Mouse (Mus musculus) limb, embryonic 13.5 days (tissue): ENCODE data around the gene Pip4p1. TPM values are rescaled to one million over a fixed set of nuclear protein-coding genes. Genes with fewer than 3 reads are reported as not detected.
"Not testable (repeated sequence)": the region's sequence is repeated elsewhere in the genome, so short reads cannot be mapped to it uniquely, and the experiment has no call there.

Source experiments
- ATAC-seq: fragments of 200-750 bp; cut with Nextera tagmentation; 2 replicates; pipeline ENCODE4 v1.8.0; 2017; ENCODE audit warnings: low read depth, moderate number of reproducible peaks, moderate TSS enrichment; ENCODE audit not compliant: low FRiP score
- H3K27ac ChIP-seq: fragments of 300-500 bp; sonication (generic); 2 replicates; pipeline ENCODE4 v1.5.1; 2015; ENCODE audit warnings: inconsistent platforms, mild to moderate bottlenecking, moderate library complexity
- H3K27me3 ChIP-seq: fragments of 300-500 bp; sonication (generic); 2 replicates; pipeline ENCODE4 v1.6.1; 2015; ENCODE audit warnings: mild to moderate bottlenecking, inconsistent platforms
- H3K36me3 ChIP-seq: fragments of 300-500 bp; sonication (generic); 2 replicates; pipeline ENCODE4 v1.6.1; 2015; ENCODE audit warnings: inconsistent platforms, mild to moderate bottlenecking, moderate library complexity
- H3K4me1 ChIP-seq: fragments of 300-500 bp; sonication (generic); 2 replicates; pipeline ENCODE4 v1.6.1; 2015; ENCODE audit warnings: inconsistent platforms
- H3K4me2 ChIP-seq: fragments of 300-500 bp; sonication (generic); replicated peaks from 2 replicates; pipeline ENCODE4 v1.6.1; 2015; ENCODE audit warnings: inconsistent platforms, mild to moderate bottlenecking, moderate library complexity
- H3K4me3 ChIP-seq: fragments of 300-500 bp; sonication (generic); 2 replicates; pipeline ENCODE4 v1.5.1; 2015; ENCODE audit warnings: moderate library complexity, mild to moderate bottlenecking, inconsistent platforms
- H3K9ac ChIP-seq: fragments of 300-500 bp; sonication (generic); 2 replicates; pipeline ENCODE4 v1.6.1; 2015; ENCODE audit warnings: mild to moderate bottlenecking, inconsistent platforms
- H3K9me3 ChIP-seq: fragments of 300-500 bp; sonication (generic); 2 replicates; pipeline ENCODE4 v1.6.1; 2016; ENCODE audit warnings: inconsistent platforms
- WGBS: fragments of 180-500 bp; shearing (Covaris S2); methylation state at CpG from one replicate; pipeline ENCODE4 v1.1.7; 2015; 5-methylcytosine and 5-hydroxymethylcytosine counted together
- polyA plus RNA-seq: library from polyadenylated mRNA; unstranded; fragments of >200 nt; fragmentation: Nextera tagmentation; extraction: Ambion mirVana; gene quantifications from 2 replicates; pipeline ENCODE4 v1.2.1, GENCODE M21; 2015

Gene Pip4p1
- polyA plus RNA-seq, 1 experiment from 2014 or later = 46.8 TPM

GRCm38 (mm10) chr14:50903973-50904827 is 26.5 kb downstream of the Pip4p1 start:
- Histone ChIP-seq H3K36me3 (no peaks in the 10 kb centered on the region), H3K27ac (no peak overlapping the region), H3K9ac (peak overlapping the region; percentile 67), H3K4me3 (peak overlapping the region; percentile 42), H3K4me2 (peak overlapping the region; percentile 70), H3K27me3 (peaks cover 11% of the 10 kb centered on the region), H3K4me1 (peaks cover 9% of the 10 kb centered on the region), H3K9me3 (no peaks in the 10 kb centered on the region)
- WGBS = 4% methylated on average over 26 of the region's 26 CpGs
- peak; percentile 76 for ATAC-seq

- WGBS = 83% methylated on average over 2 of the region's 2 CpGs
- H3K36me3 ChIP-seq, H3K4me2 ChIP-seq, H3K27ac ChIP-seq, H3K4me1 ChIP-seq, ATAC-seq, H3K4me3 ChIP-seq, H3K9me3 ChIP-seq, H3K9ac ChIP-seq: not testable (repeated sequence)
- peaks cover 52% of the 10 kb centered on the region for H3K27me3 ChIP-seq
Measured at GRCm38 (mm10) chr14:50897992-50898391, 32.7 kb downstream of the Pip4p1 start.

- H3K9me3 ChIP-seq = no peaks in the 10 kb centered on the region
- peaks cover 9% of the 10 kb centered on the region for H3K4me1 ChIP-seq
- WGBS = 29% methylated on average over 7 of the region's 7 CpGs
- no peak for ATAC-seq
- peaks cover 52% of the 10 kb centered on the region for H3K27me3 ChIP-seq
- H3K36me3 ChIP-seq = no peaks in the 10 kb centered on the region
- H3K4me3 ChIP-seq = peak within 1 kb of the TSS; percentile 40
- H3K4me2 ChIP-seq = peak within 1 kb of the TSS; percentile 74
- H3K27ac ChIP-seq = no peak within 1 kb of the TSS
- peak within 1 kb of the TSS; percentile 55 for H3K9ac ChIP-seq
Measured at GRCm38 (mm10) chr14:50897374-50897765, 33.3 kb downstream of the Pip4p1 start, which contains the start of gene Klhl33. TSS of gene Klhl33 (minus strand) at chr14:50897507.

- no peaks in the 10 kb centered on the region for H3K9me3 ChIP-seq
- H3K27me3 ChIP-seq = peaks cover 52% of the 10 kb centered on the region
- H3K4me1 ChIP-seq = peaks cover 9% of the 10 kb centered on the region
- no peak overlapping the region for H3K27ac ChIP-seq
- H3K4me3 ChIP-seq = peak overlapping the region; percentile 40
- peak overlapping the region; percentile 74 for H3K4me2 ChIP-seq
- no peak for ATAC-seq
- H3K36me3 ChIP-seq = no peaks in the 10 kb centered on the region
- WGBS = 16% methylated on average over 23 of the region's 23 CpGs
- peak overlapping the region; percentile 55 for H3K9ac ChIP-seq
Measured at GRCm38 (mm10) chr14:50896747-50897373, 33.8 kb downstream of the Pip4p1 start.

GRCm38 (mm10) chr14:50895985-50896746 is 34.5 kb downstream of the Pip4p1 start:
- peaks cover 52% of the 10 kb centered on the region for H3K27me3 ChIP-seq
- H3K9me3 ChIP-seq = no peaks in the 10 kb centered on the region
- 16% methylated on average over 19 of the region's 19 CpGs for WGBS
- peak overlapping the region; percentile 74 for H3K4me2 ChIP-seq
- no peak overlapping the region for H3K27ac ChIP-seq
- ATAC-seq = no peak
- no peaks in the 10 kb centered on the region for H3K36me3 ChIP-seq
- peak overlapping the region; percentile 40 for H3K4me3 ChIP-seq
- peak overlapping the region; percentile 55 for H3K9ac ChIP-seq
- H3K4me1 ChIP-seq = peaks cover 9% of the 10 kb centered on the region

GRCm38 (mm10) chr14:50895407-50895806 is 35.2 kb downstream of the Pip4p1 start:
- peaks cover 9% of the 10 kb centered on the region for H3K4me1 ChIP-seq
- H3K36me3 ChIP-seq = no peaks in the 10 kb centered on the region
- H3K27me3 ChIP-seq = peaks cover 51% of the 10 kb centered on the region
- no peak overlapping the region for H3K27ac ChIP-seq
- no peak overlapping the region for H3K4me3 ChIP-seq
- H3K4me2 ChIP-seq = no peak overlapping the region
- ATAC-seq = no peak
- no peaks in the 10 kb centered on the region for H3K9me3 ChIP-seq
- no peak overlapping the region for H3K9ac ChIP-seq

- 81% methylated on average over 22 of the region's 22 CpGs for WGBS
- H3K27ac ChIP-seq = no peak overlapping the region
- H3K27me3 ChIP-seq = peaks cover 35% of the 10 kb centered on the region
- H3K4me1 ChIP-seq = peaks cover 9% of the 10 kb centered on the region
- no peaks in the 10 kb centered on the region for H3K9me3 ChIP-seq
- H3K4me2 ChIP-seq = no peak overlapping the region
- no peak overlapping the region for H3K9ac ChIP-seq
- no peak overlapping the region for H3K4me3 ChIP-seq
- no peaks in the 10 kb centered on the region for H3K36me3 ChIP-seq
- ATAC-seq = no peak
Measured at GRCm38 (mm10) chr14:50892541-50893459, 37.9 kb downstream of the Pip4p1 start.

GRCm38 (mm10) chr14:50892091-50892490 is 38.6 kb downstream of the Pip4p1 start:
- Histone ChIP-seq H3K9me3 (no peaks in the 10 kb centered on the region), H3K4me3 (no peak overlapping the region), H3K4me1 (peaks cover 9% of the 10 kb centered on the region), H3K27ac (no peak overlapping the region), H3K4me2 (no peak overlapping the region), H3K27me3 (peaks cover 28% of the 10 kb centered on the region), H3K9ac (no peak overlapping the region), H3K36me3 (no peaks in the 10 kb centered on the region)
- WGBS = 83% methylated on average over 7 of the region's 7 CpGs
- ATAC-seq = no peak

- no peak for ATAC-seq
- H3K4me1 ChIP-seq = peaks cover 5% of the 10 kb centered on the region
- WGBS = 91% methylated on average over 8 of the region's 8 CpGs
- no peak overlapping the region for H3K27ac ChIP-seq
- no peaks in the 10 kb centered on the region for H3K36me3 ChIP-seq
- peaks cover 23% of the 10 kb centered on the region for H3K27me3 ChIP-seq
- H3K4me3 ChIP-seq = no peak overlapping the region
- H3K9me3 ChIP-seq = no peaks in the 10 kb centered on the region
- no peak overlapping the region for H3K4me2 ChIP-seq
- H3K9ac ChIP-seq = no peak overlapping the region
Measured at GRCm38 (mm10) chr14:50891621-50892020, 39.0 kb downstream of the Pip4p1 start.

- Histone ChIP-seq H3K4me2 (no peak overlapping the region), H3K27me3 (no peaks in the 10 kb centered on the region), H3K9me3 (no peaks in the 10 kb centered on the region), H3K36me3 (no peaks in the 10 kb centered on the region), H3K4me3 (no peak overlapping the region), H3K4me1 (no peaks in the 10 kb centered on the region), H3K27ac (no peak overlapping the region), H3K9ac (no peak overlapping the region)
- 85% methylated on average over 6 of the region's 6 CpGs for WGBS
- no peak for ATAC-seq
Measured at GRCm38 (mm10) chr14:50876236-50876950, 54.3 kb downstream of the Pip4p1 start.
